ENCODE assay signal across 8 mouse cellular contexts in the genomic region with DNA sequence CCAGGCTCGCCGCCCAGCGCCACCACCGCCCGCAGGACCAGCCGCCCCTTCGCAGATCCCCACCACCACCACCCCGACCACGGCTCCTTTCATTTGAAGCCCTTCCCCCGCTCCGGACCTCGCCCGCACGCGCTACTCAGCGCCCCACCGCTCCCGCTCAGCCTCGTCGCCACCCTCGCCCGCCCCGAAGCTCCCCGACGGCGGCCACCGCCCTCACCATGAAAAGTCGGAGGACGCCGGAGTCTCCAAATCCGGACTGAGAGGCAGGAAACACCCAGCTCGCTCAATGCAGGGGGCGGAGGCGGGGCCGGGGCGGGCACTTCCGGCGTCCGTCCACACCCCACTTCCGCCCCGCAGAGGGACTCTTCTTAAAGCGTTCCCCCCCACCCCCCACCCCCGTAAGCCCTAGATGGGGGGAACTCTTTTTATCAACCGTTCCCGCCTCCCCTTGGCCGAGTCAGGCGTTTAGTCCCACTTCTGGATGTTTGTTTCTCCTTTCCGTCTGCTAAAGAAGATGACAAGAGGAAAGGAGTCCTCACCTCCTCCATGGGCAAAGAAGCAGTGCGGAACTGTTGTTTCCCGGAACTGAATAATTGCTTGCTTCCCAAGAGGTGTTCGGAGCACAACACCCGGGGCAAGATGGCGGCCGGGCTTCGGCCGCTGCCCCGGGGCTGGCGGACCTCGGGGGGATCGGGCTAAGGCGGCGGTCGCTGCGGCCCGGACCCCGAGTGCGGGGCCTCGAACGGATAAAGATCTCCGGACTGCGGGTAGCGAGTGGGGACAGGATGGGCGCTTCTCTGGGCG. TPM values are rescaled to one million over a fixed set of nuclear protein-coding genes. Genes with fewer than 3 reads are reported as not detected.
DNase-seq lines count a peak whose midpoint lies in the region; ATAC-seq and TF ChIP-seq lines count a peak whose summit lies in the region.

A gene (minus strand): TSS at position 300 of the 804 bp plus-strand sequence.
A gene (plus strand): TSS at position 399 of the 804 bp plus-strand sequence.

- peaks cover 78% of the 10 kb centered on the region for H3K79me3 ChIP-seq in C2C12 (ENCODE audit: low read depth)

- peak within 1 kb of the TSS; percentile 97 for H3K9ac ChIP-seq in heart, embryonic 11.5 days (ENCODE audit: low read depth, low read length)
- H3K9ac ChIP-seq in kidney, embryonic 16.5 days (replicated peaks; ENCODE audit: low read length), result peak within 1 kb of the TSS; percentile 98
- peak within 1 kb of the TSS; percentile 96 for H3K9ac ChIP-seq in liver, embryonic 11.5 days (ENCODE audit: low read depth, low read length)
- peak within 1 kb of the TSS; percentile 92 for H3K9ac ChIP-seq in stomach, embryonic 14.5 days (replicated peaks; ENCODE audit: low read depth, low read length)

- H3K27me3 ChIP-seq in C2C12 (ENCODE audit: control insufficient read depth, insufficient read depth, insufficient read length), result no peaks in the 10 kb centered on the region
- H3K27me3 ChIP-seq in erythroblast, embryonic 14.5 days (ENCODE audit: control insufficient read depth), result no peaks in the 10 kb centered on the region
- no peaks in the 10 kb centered on the region for H3K27me3 ChIP-seq in heart, embryonic 11.5 days (ENCODE audit: control insufficient read depth, insufficient read depth, low read length)
- no peaks in the 10 kb centered on the region for H3K27me3 ChIP-seq in kidney, embryonic 16.5 days (ENCODE audit: insufficient read depth, low read length)
- H3K27me3 ChIP-seq in liver, embryonic 11.5 days (replicated peaks; ENCODE audit: control insufficient read depth, insufficient read depth, low read length), result no peaks in the 10 kb centered on the region
- no peaks in the 10 kb centered on the region for H3K27me3 ChIP-seq in stomach, embryonic 14.5 days (ENCODE audit: control insufficient read depth, insufficient read depth, low read length)

- peaks cover 60% of the 10 kb centered on the region for H3K4me1 ChIP-seq in erythroblast, embryonic 14.5 days (ENCODE audit: control insufficient read depth)
- peaks cover 44% of the 10 kb centered on the region for H3K4me1 ChIP-seq in heart, embryonic 11.5 days (ENCODE audit: control insufficient read depth, insufficient read depth, low read length)
- H3K4me1 ChIP-seq in kidney, embryonic 16.5 days (ENCODE audit: insufficient read depth, low read length), result peaks cover 48% of the 10 kb centered on the region
- peaks cover 49% of the 10 kb centered on the region for H3K4me1 ChIP-seq in liver, embryonic 11.5 days (replicated peaks; ENCODE audit: control insufficient read depth, insufficient read depth, low read length)
- H3K4me1 ChIP-seq in stomach, embryonic 14.5 days (ENCODE audit: control insufficient read depth, insufficient read depth, low read length), result peaks cover 42% of the 10 kb centered on the region

- peaks cover 92% of the 10 kb centered on the region for H3K79me2 ChIP-seq in C2C12 (ENCODE audit: control insufficient read depth, insufficient read depth)

- no peak for TF ChIP-seq CTCF in C2C12 (IDR thresholded peaks at IDR 0.05; ENCODE audit: control insufficient read depth, insufficient read depth, insufficient read length)
- no peak for TF ChIP-seq CTCF in brain, embryonic 14.5 days (IDR thresholded peaks at IDR 0.05; ENCODE audit: borderline replicate concordance, extremely low read depth, insufficient read depth, insufficient read length)

- no peaks in the 10 kb centered on the region for H3K9me3 ChIP-seq in erythroblast, embryonic 14.5 days (ENCODE audit: control insufficient read depth, low read length)
- no peaks in the 10 kb centered on the region for H3K9me3 ChIP-seq in heart, embryonic 11.5 days (replicated peaks; ENCODE audit: control insufficient read depth, low read length)
- H3K9me3 ChIP-seq in kidney, embryonic 16.5 days (ENCODE audit: low read length), result no peaks in the 10 kb centered on the region
- H3K9me3 ChIP-seq in liver, embryonic 11.5 days (ENCODE audit: control insufficient read depth, low read length), result no peaks in the 10 kb centered on the region
- H3K9me3 ChIP-seq in stomach, embryonic 14.5 days (ENCODE audit: control insufficient read depth, low read depth, low read length), result no peaks in the 10 kb centered on the region

- H3K27ac ChIP-seq in heart, embryonic 11.5 days (ENCODE audit: low read depth, low read length), result peak within 1 kb of the TSS; percentile 92
- peak within 1 kb of the TSS; percentile 91 for H3K27ac ChIP-seq in kidney, embryonic 16.5 days (ENCODE audit: low read length)
- peak within 1 kb of the TSS; percentile 82 for H3K27ac ChIP-seq in liver, embryonic 11.5 days (ENCODE audit: low read depth, low read length)
- H3K27ac ChIP-seq in stomach, embryonic 14.5 days (ENCODE audit: low read length), result peak within 1 kb of the TSS; percentile 88

- under 1% methylated on average over 65 of the region's 74 CpGs for WGBS in heart, embryonic 11.5 days (ENCODE audit: insufficient replicate concordance)
- under 1% methylated on average over 71 of the region's 74 CpGs for WGBS in kidney, embryonic 16.5 days
- under 1% methylated on average over 73 of the region's 74 CpGs for WGBS in liver, embryonic 11.5 days
- WGBS in stomach, embryonic 14.5 days, result under 1% methylated on average over 74 of the region's 74 CpGs

- H3K4me3 ChIP-seq in C2C12 (ENCODE audit: insufficient read depth, poor library complexity, severe bottlenecking), result peak within 1 kb of the TSS; percentile 86
- peak within 1 kb of the TSS; percentile 93 for H3K4me3 ChIP-seq in erythroblast, embryonic 14.5 days (replicated peaks)
- H3K4me3 ChIP-seq in heart, embryonic 11.5 days (ENCODE audit: low read depth, low read length), result peak within 1 kb of the TSS; percentile 89
- H3K4me3 ChIP-seq in kidney, embryonic 16.5 days (ENCODE audit: low read length), result peak within 1 kb of the TSS; percentile 90
- H3K4me3 ChIP-seq in liver, embryonic 11.5 days (ENCODE audit: low read depth, low read length), result peak within 1 kb of the TSS; percentile 81
- H3K4me3 ChIP-seq in stomach, embryonic 14.5 days (ENCODE audit: low read depth, low read length), result peak within 1 kb of the TSS; percentile 89

- H3K36me3 ChIP-seq in C2C12 (ENCODE audit: control insufficient read depth, insufficient read depth), result peaks cover 29% of the 10 kb centered on the region
- H3K36me3 ChIP-seq in erythroblast, embryonic 14.5 days (ENCODE audit: control insufficient read depth), result peaks cover 32% of the 10 kb centered on the region
- H3K36me3 ChIP-seq in heart, embryonic 11.5 days (ENCODE audit: control insufficient read depth, insufficient read depth, low read length), result peaks cover 7% of the 10 kb centered on the region
- H3K36me3 ChIP-seq in kidney, embryonic 16.5 days (ENCODE audit: insufficient read depth, low read length), result peaks cover 11% of the 10 kb centered on the region
- peaks cover 14% of the 10 kb centered on the region; the same call in 1 of the 2 replicates for H3K36me3 ChIP-seq in liver, embryonic 11.5 days (ENCODE audit: control insufficient read depth, insufficient read depth, low read length)
- H3K36me3 ChIP-seq in stomach, embryonic 14.5 days (ENCODE audit: control insufficient read depth, insufficient read depth, low read length), result peaks cover 16% of the 10 kb centered on the region

- TF ChIP-seq POLR2A in brain, embryonic 14.5 days (IDR thresholded peaks at IDR 0.05; ENCODE audit: borderline replicate concordance, extremely low read depth, insufficient read depth, insufficient read length, poor library complexity, severe bottlenecking), result peak; percentile 97

- H3K4me2 ChIP-seq in heart, embryonic 11.5 days, result peak within 1 kb of the TSS; percentile 90
- peak within 1 kb of the TSS; percentile 87 for H3K4me2 ChIP-seq in kidney, embryonic 16.5 days (replicated peaks; ENCODE audit: low read depth, low read length)
- peak within 1 kb of the TSS; percentile 85 for H3K4me2 ChIP-seq in liver, embryonic 11.5 days
- peak within 1 kb of the TSS; percentile 82 for H3K4me2 ChIP-seq in stomach, embryonic 14.5 days (replicated peaks; ENCODE audit: low read depth, low read length)

- peak within 1 kb of the TSS; percentile 85 for H3ac ChIP-seq in C2C12 (ENCODE audit: control insufficient read depth, insufficient read length, low read depth)

- DNase-seq in brain, embryonic 14.5 days (ENCODE audit: low read depth), result peak; percentile 97
- DNase-seq in liver, embryonic 11.5 days (ENCODE audit: low spot score), result peak; percentile 88
- DNase-seq in naive thymus-derived CD4-positive, alpha-beta T cell, adult 2 months (ENCODE audit: low read depth), result peak; percentile 96

- peak; percentile 92 for ATAC-seq in heart, embryonic 11.5 days (replicated peaks; ENCODE audit: insufficient number of reproducible peaks, low FRiP score, low TSS enrichment)
- peak; percentile 95 for ATAC-seq in kidney, embryonic 16.5 days (ENCODE audit: low FRiP score, low TSS enrichment)
- peak; percentile 92 for ATAC-seq in liver, embryonic 11.5 days (replicated peaks; ENCODE audit: low FRiP score)
- peak; percentile 93 for ATAC-seq in stomach, embryonic 14.5 days (ENCODE audit: insufficient number of reproducible peaks, insufficient read depth, low FRiP score, low read depth)

TF ChIP-seq in C2C12, 6 proteins besides CTCF, POLR2A, EP300 and RAD21 (continues in another document):
- TF ChIP-seq CEBPB (IDR thresholded peaks at IDR 0.05; ENCODE audit: low read depth), result no peak
- no peak for TF ChIP-seq MAX (IDR thresholded peaks at IDR 0.05)
- no peak for TF ChIP-seq MYOD1 (IDR thresholded peaks at IDR 0.05; ENCODE audit: control insufficient read depth, insufficient read length, low read depth)
- TF ChIP-seq USF1 (IDR thresholded peaks at IDR 0.05; ENCODE audit: low read depth), result no peak
- TF ChIP-seq MYOG (IDR thresholded peaks at IDR 0.05; ENCODE audit: control insufficient read depth, extremely low read depth, insufficient read length), result no peak

RNA-seq across cellular contexts. Expression of the first gene that starts in this region (rescaled TPM):
- 243 TPM for polyA plus RNA-seq in C2C12 (2012; fragmentation: generic; extraction: Trizol)
- 91.8 and 96.2 TPM in 2 replicates for polyA plus RNA-seq in brain, embryonic 14.5 days (2012; rRNA removed)
- 0.64 and 0.90 TPM in 2 replicates for polyA plus RNA-seq in erythroblast, embryonic 14.5 days (2012)
- polyA plus RNA-seq in heart, embryonic 11.5 days (2014; fragmentation: Nextera tagmentation; extraction: Ambion mirVana), result 84.8 and 112 TPM in 2 replicates
- 116 and 124 TPM in 2 replicates for polyA plus RNA-seq in kidney, embryonic 16.5 days (2015; fragmentation: Nextera tagmentation; extraction: Ambion mirVana)
- polyA plus RNA-seq in liver, embryonic 11.5 days (2014; fragmentation: Nextera tagmentation; extraction: Ambion mirVana), result 59.1 and 64.1 TPM in 2 replicates
- polyA plus RNA-seq in stomach, embryonic 14.5 days (2014; fragmentation: Nextera tagmentation; extraction: Ambion mirVana), result 111 and 125 TPM in 2 replicates

RNA-seq across cellular contexts. Expression of the second gene that starts in this region (rescaled TPM):
- 42.1 TPM for polyA plus RNA-seq in C2C12 (2012; fragmentation: generic; extraction: Trizol)
- 63.1 and 66.4 TPM in 2 replicates for polyA plus RNA-seq in brain, embryonic 14.5 days (2012; rRNA removed)
- 5.6 and 6.9 TPM in 2 replicates for polyA plus RNA-seq in erythroblast, embryonic 14.5 days (2012)
- polyA plus RNA-seq in heart, embryonic 11.5 days (2014; fragmentation: Nextera tagmentation; extraction: Ambion mirVana), result 43.0 and 54.7 TPM in 2 replicates
- polyA plus RNA-seq in kidney, embryonic 16.5 days (2015; fragmentation: Nextera tagmentation; extraction: Ambion mirVana), result 51.5 and 54.0 TPM in 2 replicates
- 41.1 and 41.4 TPM in 2 replicates for polyA plus RNA-seq in liver, embryonic 11.5 days (2014; fragmentation: Nextera tagmentation; extraction: Ambion mirVana)
- 46.3 and 51.6 TPM in 2 replicates for polyA plus RNA-seq in stomach, embryonic 14.5 days (2014; fragmentation: Nextera tagmentation; extraction: Ambion mirVana)

Comparison
In these comparisons a context has a peak if more than half of its experiments do, and no peak if none do; other contexts are left out.
1. Peak in every context shown above with its lines: DNase-seq, ATAC-seq, H3K4me3 ChIP-seq and H3K27ac ChIP-seq.
2. RNA of the first gene that starts in this region (polyA plus RNA-seq): 243 TPM in C2C12 (single experiment), 116 to 124 TPM in kidney, embryonic 16.5 days, 111 to 125 TPM in stomach, embryonic 14.5 days, 91.8 to 96.2 TPM in brain, embryonic 14.5 days, 84.8 to 112 TPM in heart, embryonic 11.5 days and 59.1 to 64.1 TPM in liver, embryonic 11.5 days; 0.64 to 0.90 TPM in erythroblast, embryonic 14.5 days; every median in the first group is over 10 times any median in the second.